ENCODE assay signal across 8 mouse cellular contexts in the genomic region with DNA sequence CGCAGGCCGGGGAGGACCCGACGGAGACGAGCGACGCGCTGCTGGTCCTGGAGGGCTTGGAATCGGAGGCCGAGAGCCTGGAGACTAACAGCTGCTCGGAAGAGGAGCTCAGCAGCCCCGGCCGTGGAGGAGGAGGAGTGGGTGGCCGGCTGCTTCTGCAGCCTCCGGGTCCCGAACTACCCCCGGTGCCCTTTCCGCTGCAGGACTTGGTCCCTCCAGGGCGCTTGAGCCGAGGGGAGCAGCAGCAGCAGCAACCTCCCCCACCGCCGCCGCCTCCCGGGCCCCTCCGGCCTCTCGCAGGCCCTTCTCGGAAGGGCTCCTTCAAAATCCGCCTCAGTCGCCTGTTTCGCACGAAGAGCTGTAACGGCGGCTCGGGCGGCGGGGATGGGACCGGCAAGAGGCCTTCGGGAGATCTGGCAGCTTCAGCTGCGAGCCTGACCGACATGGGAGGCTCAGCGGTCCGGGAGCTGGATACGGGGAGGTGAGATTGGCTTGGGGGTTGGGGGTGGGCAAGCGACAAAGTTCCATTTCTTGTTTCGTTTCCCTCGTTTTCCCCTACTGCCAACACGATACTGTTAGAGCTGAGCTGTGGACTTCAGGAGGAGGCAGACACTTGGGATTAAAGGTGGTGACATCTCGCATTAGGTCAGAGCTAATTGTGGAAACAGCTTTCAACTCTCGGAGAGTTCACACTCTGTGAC. TPM values are rescaled to one million over a fixed set of nuclear protein-coding genes. Genes with fewer than 3 reads are reported as not detected.
A peak's percentile ranks its signal among the peaks of the same experiment; 100 is the strongest.
DNase-seq lines count a peak whose midpoint lies in the region; ATAC-seq lines count a peak whose summit lies in the region.

No protein-coding gene starts in this region.

- no peaks in the 10 kb centered on the region for H3K9me3 ChIP-seq in limb, embryonic 13.5 days
- H3K9me3 ChIP-seq in midbrain, embryonic 12.5 days = no peaks in the 10 kb centered on the region
- H3K9me3 ChIP-seq in stomach, embryonic 15.5 days = no peaks in the 10 kb centered on the region

- peak overlapping the region; percentile 82 for H3K4me2 ChIP-seq in limb, embryonic 13.5 days (replicated peaks)
- peak overlapping the region; percentile 83 for H3K4me2 ChIP-seq in midbrain, embryonic 12.5 days (replicated peaks)
- H3K4me2 ChIP-seq in stomach, embryonic 15.5 days = peak overlapping the region; percentile 87

- ATAC-seq in frontal cortex, adult (ENCODE audit: low TSS enrichment) = peak; percentile 13; the same call in 1 of the 2 replicates
- peak; percentile 37 for ATAC-seq in erythroblast, adult 5-6 weeks (replicated peaks; ENCODE audit: low FRiP score, poor library complexity, severe bottlenecking)
- ATAC-seq in limb, embryonic 13.5 days (ENCODE audit: low FRiP score, low read depth) = peak; percentile 21; the same call in 1 of the 2 replicates
- ATAC-seq in midbrain, embryonic 12.5 days (ENCODE audit: low FRiP score, low read depth) = no peak
- no peak for ATAC-seq in stomach, embryonic 15.5 days (ENCODE audit: insufficient read depth, low FRiP score, low read depth)

- H3K36me3 ChIP-seq in limb, embryonic 13.5 days = no peaks in the 10 kb centered on the region
- H3K36me3 ChIP-seq in midbrain, embryonic 12.5 days = no peaks in the 10 kb centered on the region
- H3K36me3 ChIP-seq in stomach, embryonic 15.5 days = no peaks in the 10 kb centered on the region

- intact Hi-C loops in heart, postnatal 14 days (cut with DNase I) = loop anchor here (5.0 kb wide), 1 partner anchor 104 kb away; no protein-coding TSS in a partner anchor

- H3K4me3 ChIP-seq in limb, embryonic 13.5 days = peak overlapping the region; percentile 98
- H3K4me3 ChIP-seq in midbrain, embryonic 12.5 days = peak overlapping the region; percentile 99
- peak overlapping the region; percentile 99 for H3K4me3 ChIP-seq in stomach, embryonic 15.5 days (replicated peaks)

- DNase-seq in frontal cortex, postnatal 14 days (ENCODE audit: low spot score in 2 of 2) = no peak
- DNase-seq in adrenal gland, adult 2 months = peak; percentile 65
- DNase-seq in heart, postnatal 14 days = peak; percentile 47 to 63

- H3K9ac ChIP-seq in limb, embryonic 13.5 days = peak overlapping the region; percentile 99
- H3K9ac ChIP-seq in midbrain, embryonic 12.5 days (replicated peaks) = peak overlapping the region; percentile 99
- H3K9ac ChIP-seq in stomach, embryonic 15.5 days = peak overlapping the region; percentile 99

- no peaks in the 10 kb centered on the region for H3K27me3 ChIP-seq in limb, embryonic 13.5 days
- no peaks in the 10 kb centered on the region for H3K27me3 ChIP-seq in midbrain, embryonic 12.5 days
- no peaks in the 10 kb centered on the region for H3K27me3 ChIP-seq in stomach, embryonic 15.5 days (replicated peaks)

- WGBS in limb, embryonic 13.5 days = 0% methylated on average over 46 of the region's 49 CpGs
- under 1% methylated on average over 39 of the region's 49 CpGs for WGBS in midbrain, embryonic 12.5 days
- WGBS in stomach, embryonic 15.5 days = 2% methylated on average over 39 of the region's 49 CpGs

- H3K4me1 ChIP-seq in limb, embryonic 13.5 days = peaks cover 30% of the 10 kb centered on the region
- H3K4me1 ChIP-seq in midbrain, embryonic 12.5 days = peaks cover 27% of the 10 kb centered on the region
- H3K4me1 ChIP-seq in stomach, embryonic 15.5 days = peaks cover 23% of the 10 kb centered on the region

- peak overlapping the region; percentile 76 for H3K27ac ChIP-seq in limb, embryonic 13.5 days
- peak overlapping the region; percentile 85 for H3K27ac ChIP-seq in midbrain, embryonic 12.5 days (replicated peaks)
- peak overlapping the region; percentile 85 for H3K27ac ChIP-seq in stomach, embryonic 15.5 days

RNA-seq across cellular contexts. Expression of a gene that starts 0.7 kb away (rescaled TPM):
- 10 to 100 TPM; 20.3 to 20.8 TPM for total RNA-seq in adrenal gland, adult 2 months (2021)
- polyA plus RNA-seq in adrenal gland, adult 2 months (2012; rRNA removed) = 9.9 and 10.3 TPM in 2 replicates
- total RNA-seq in erythroblast, adult 5-6 weeks (2015; ENCODE audit: low replicate concordance) = 1.0 and 3.1 TPM in 2 replicates
- 2.0 and 3.1 TPM in 2 replicates for total RNA-seq in erythroblast, adult 5-6 weeks (2017; ENCODE audit: low replicate concordance)
- 10 to 100 TPM; 16.1 to 19.6 TPM for total RNA-seq in heart, postnatal 14 days (2021)
- polyA plus RNA-seq in limb, embryonic 13.5 days (2015; fragmentation: Nextera tagmentation; extraction: Ambion mirVana) = 4.4 and 4.9 TPM in 2 replicates
- polyA plus RNA-seq in midbrain, embryonic 12.5 days (2016; fragmentation: Nextera tagmentation; extraction: Ambion mirVana) = 9.3 and 9.4 TPM in 2 replicates
- polyA plus RNA-seq in stomach, embryonic 15.5 days (2015; fragmentation: Nextera tagmentation; extraction: Ambion mirVana) = 3.4 and 3.8 TPM in 2 replicates

RNA-seq across cellular contexts. Expression of a gene that starts 11.2 kb away (rescaled TPM):
- 1 to 10 TPM; 1.2 TPM for total RNA-seq in adrenal gland, adult 2 months (2021)
- 0.99 and 1.2 TPM in 2 replicates for polyA plus RNA-seq in adrenal gland, adult 2 months (2012; rRNA removed)
- total RNA-seq in erythroblast, adult 5-6 weeks (2015; ENCODE audit: low replicate concordance) = not detected in 2 replicates
- not detected in 2 replicates for total RNA-seq in erythroblast, adult 5-6 weeks (2017; ENCODE audit: low replicate concordance)
- under 1 TPM; 0.02 to 0.05 TPM for total RNA-seq in heart, postnatal 14 days (2021)
- 0.04 and 0.09 TPM in 2 replicates for polyA plus RNA-seq in limb, embryonic 13.5 days (2015; fragmentation: Nextera tagmentation; extraction: Ambion mirVana)
- 0.13 and 0.18 TPM in 2 replicates for polyA plus RNA-seq in midbrain, embryonic 12.5 days (2016; fragmentation: Nextera tagmentation; extraction: Ambion mirVana)
- polyA plus RNA-seq in stomach, embryonic 15.5 days (2015; fragmentation: Nextera tagmentation; extraction: Ambion mirVana) = 0.19 and 0.21 TPM in 2 replicates

RNA-seq across cellular contexts. Expression of a gene that starts 47.6 kb away (rescaled TPM):
- 10 to 100 TPM; 34.7 to 41.3 TPM for total RNA-seq in adrenal gland, adult 2 months (2021)
- 9.5 and 10.9 TPM in 2 replicates for polyA plus RNA-seq in adrenal gland, adult 2 months (2012; rRNA removed)
- 3.6 and 7.3 TPM in 2 replicates for total RNA-seq in erythroblast, adult 5-6 weeks (2015; ENCODE audit: low replicate concordance)
- 3.7 and 9.2 TPM in 2 replicates for total RNA-seq in erythroblast, adult 5-6 weeks (2017; ENCODE audit: low replicate concordance)
- 10 to 100 TPM; 42.7 to 51.2 TPM for total RNA-seq in heart, postnatal 14 days (2021)
- 42.5 and 45.8 TPM in 2 replicates for polyA plus RNA-seq in limb, embryonic 13.5 days (2015; fragmentation: Nextera tagmentation; extraction: Ambion mirVana)
- 43.2 and 46.5 TPM in 2 replicates for polyA plus RNA-seq in midbrain, embryonic 12.5 days (2016; fragmentation: Nextera tagmentation; extraction: Ambion mirVana)
- polyA plus RNA-seq in stomach, embryonic 15.5 days (2015; fragmentation: Nextera tagmentation; extraction: Ambion mirVana) = 41.5 and 46.4 TPM in 2 replicates

RNA-seq across cellular contexts. Expression of a gene that starts 52.2 kb away (rescaled TPM):
- total RNA-seq in adrenal gland, adult 2 months (2021) = 10 to 100 TPM; 29.0 to 29.3 TPM
- 96.3 and 106 TPM in 2 replicates for polyA plus RNA-seq in adrenal gland, adult 2 months (2012; rRNA removed)
- 21.3 and 21.9 TPM in 2 replicates for total RNA-seq in erythroblast, adult 5-6 weeks (2015; ENCODE audit: low replicate concordance)
- 25.6 and 30.2 TPM in 2 replicates for total RNA-seq in erythroblast, adult 5-6 weeks (2017; ENCODE audit: low replicate concordance)
- 10 to 100 TPM; 24.8 to 25.1 TPM for total RNA-seq in heart, postnatal 14 days (2021)
- 6.7 and 7.2 TPM in 2 replicates for polyA plus RNA-seq in limb, embryonic 13.5 days (2015; fragmentation: Nextera tagmentation; extraction: Ambion mirVana)
- 6.3 and 7.9 TPM in 2 replicates for polyA plus RNA-seq in midbrain, embryonic 12.5 days (2016; fragmentation: Nextera tagmentation; extraction: Ambion mirVana)
- 6.1 and 6.2 TPM in 2 replicates for polyA plus RNA-seq in stomach, embryonic 15.5 days (2015; fragmentation: Nextera tagmentation; extraction: Ambion mirVana)

Comparison
In these comparisons a context has a peak if more than half of its experiments do, and no peak if none do; other contexts are left out.
1. ATAC-seq: peak in frontal cortex, adult (single experiment), erythroblast, adult 5-6 weeks (single experiment) and limb, embryonic 13.5 days (single experiment); none in midbrain, embryonic 12.5 days (single experiment) and stomach, embryonic 15.5 days (single experiment).
2. DNase-seq: peak in adrenal gland, adult 2 months (single experiment) and heart, postnatal 14 days (2 of 2); none in frontal cortex, postnatal 14 days (0 of 2).
3. Peak in every context shown above with its lines, with median percentiles within 50 percentile points of each other: H3K27ac ChIP-seq, H3K4me2 ChIP-seq, H3K4me3 ChIP-seq and H3K9ac ChIP-seq.